Mouse (Mus musculus) skeletal muscle tissue, adult 2 months (tissue): Measurements from ENCODE around the gene Atpaf2.
A peak's percentile ranks its signal among the peaks of the same experiment; 100 is the strongest.

Experiments
- DNase-seq: peaks from one replicate; pipeline ENCODE4 v3.0.0-alpha.2; 2012; ENCODE audit warnings: low read depth, low spot score

Atpaf2 gene

GRCm38 (mm10) chr11:60397172-60397571 is 21.1 kb downstream of the Atpaf2 start:
- no peak for DNase-seq

GRCm38 (mm10) chr11:60396546-60396945 is 21.7 kb downstream of the Atpaf2 start:
- no peak for DNase-seq

GRCm38 (mm10) chr11:60391346-60391745 is 26.9 kb downstream of the Atpaf2 start:
- DNase-seq = no peak

- no peak for DNase-seq
Observed at GRCm38 (mm10) chr11:60387944-60388343, 30.3 kb downstream of the Atpaf2 start.

- DNase-seq = no peak
Observed at GRCm38 (mm10) chr11:60385946-60386345, 32.3 kb downstream of the Atpaf2 start.

GRCm38 (mm10) chr11:60384762-60385421 is 33.4 kb downstream of the Atpaf2 start:
- DNase-seq = no peak

GRCm38 (mm10) chr11:60383518-60383917 is 34.7 kb downstream of the Atpaf2 start:
- no peak for DNase-seq

GRCm38 (mm10) chr11:60374481-60374880 is 43.8 kb downstream of the Atpaf2 start:
- DNase-seq = no peak

GRCm38 (mm10) chr11:60370431-60370830 is 47.8 kb downstream of the Atpaf2 start:
- DNase-seq = no peak

GRCm38 (mm10) chr11:60369448-60369847 is 48.8 kb downstream of the Atpaf2 start:
- DNase-seq = no peak

- DNase-seq = no peak
Observed at GRCm38 (mm10) chr11:60368909-60369308, 49.3 kb downstream of the Atpaf2 start.

- no peak for DNase-seq
Observed at GRCm38 (mm10) chr11:60367256-60367655, 51.0 kb downstream of the Atpaf2 start.

- peak; percentile 68 for DNase-seq
Observed at GRCm38 (mm10) chr11:60366239-60367019, 51.8 kb downstream of the Atpaf2 start.

GRCm38 (mm10) chr11:60360631-60361201 is 57.5 kb downstream of the Atpaf2 start:
- no peak for DNase-seq

GRCm38 (mm10) chr11:60359936-60360335 is 58.3 kb downstream of the Atpaf2 start:
- no peak for DNase-seq

- no peak for DNase-seq
Observed at GRCm38 (mm10) chr11:60359138-60359537, 59.1 kb downstream of the Atpaf2 start.

- DNase-seq = peak; percentile 46
Observed at GRCm38 (mm10) chr11:60358548-60358947, 59.7 kb downstream of the Atpaf2 start.

GRCm38 (mm10) chr11:60357116-60357515 is 61.1 kb downstream of the Atpaf2 start:
- no peak for DNase-seq

GRCm38 (mm10) chr11:60355952-60356351 is 62.3 kb downstream of the Atpaf2 start:
- DNase-seq = no peak

- DNase-seq = peak; percentile 100
Observed at GRCm38 (mm10) chr11:60352559-60353411, 65.5 kb downstream of the Atpaf2 start, which contains the start of the genes Tom1l2 and Drc3. Gene Tom1l2, minus strand, starts transcription at chr11:60352905. Gene Drc3, plus strand, starts transcription at chr11:60353329.

GRCm38 (mm10) chr11:60351925-60352371 is 66.3 kb downstream of the Atpaf2 start:
- peak; percentile 45 for DNase-seq
